Mouse (Mus musculus) neural tube, embryonic 10.5 days (tissue): ENCODE data around the gene Abcc2.

ENCODE experiments used
- DNase-seq: peaks from one replicate; pipeline ENCODE4 v3.0.0-alpha.2; 2017; ENCODE audit warnings: low spot score; ENCODE audit errors: extremely low spot score

The Abcc2 gene

DNA sequence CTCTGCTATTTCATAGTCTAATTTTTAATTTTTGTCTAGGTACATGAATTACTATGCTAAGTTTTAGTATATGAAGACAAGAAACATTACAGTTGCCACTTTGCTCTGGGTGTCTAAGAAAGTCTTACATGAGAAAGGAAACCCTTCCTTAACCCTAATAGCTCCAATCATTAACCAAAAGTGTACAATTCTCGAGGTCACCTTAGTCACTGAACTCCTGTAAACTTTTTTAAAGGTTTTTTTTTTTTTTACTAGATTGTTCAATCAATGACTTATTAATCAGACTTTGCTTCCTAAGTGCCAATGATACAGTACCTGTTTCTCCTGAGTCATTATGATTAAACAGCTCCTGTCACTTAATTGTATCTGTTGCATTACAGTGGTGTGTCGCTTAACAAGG is 4.7 kb upstream of the Abcc2 start:
- DNase-seq, result no peak

DNA sequence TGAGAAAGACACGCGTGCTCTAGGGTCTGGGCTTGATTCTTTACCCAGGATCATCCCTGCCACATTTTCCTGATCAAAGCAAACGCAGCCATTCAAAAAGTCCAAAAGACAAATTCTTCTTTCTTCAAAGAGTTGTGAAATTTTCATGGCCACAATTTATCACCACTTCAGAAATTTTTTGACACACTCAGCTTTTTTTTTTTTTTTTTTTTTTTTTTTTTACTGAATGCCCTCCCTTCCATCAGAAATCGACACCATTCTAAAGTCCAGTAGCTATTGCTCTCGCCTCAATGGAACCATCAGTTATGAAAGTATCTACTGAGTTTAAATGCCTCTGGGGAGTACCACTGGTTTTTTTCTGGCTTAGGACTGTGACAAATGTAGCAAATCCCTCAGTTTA is 1.6 kb upstream of the Abcc2 start:
- no peak for DNase-seq

DNA sequence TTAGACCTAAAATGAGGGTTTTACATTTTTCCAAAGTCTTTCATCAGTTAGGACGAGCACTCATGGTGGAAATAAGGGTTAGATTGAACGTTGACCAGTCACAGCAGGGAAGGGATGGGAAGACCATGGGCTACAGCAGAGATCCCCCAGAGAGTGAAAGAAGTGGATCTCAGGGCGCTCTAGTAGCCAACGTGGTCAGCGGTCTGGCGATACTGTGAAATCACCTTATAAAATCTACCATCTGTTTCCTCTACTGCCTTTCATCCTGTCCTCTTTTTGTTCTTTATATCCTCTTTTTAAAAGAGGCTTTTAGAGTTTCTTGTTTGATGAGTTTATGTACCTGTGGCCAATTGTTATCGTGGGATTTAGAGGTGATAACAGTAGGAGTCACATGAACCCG is 2.8 kb downstream of the Abcc2 start:
- DNase-seq, result no peak

DNA sequence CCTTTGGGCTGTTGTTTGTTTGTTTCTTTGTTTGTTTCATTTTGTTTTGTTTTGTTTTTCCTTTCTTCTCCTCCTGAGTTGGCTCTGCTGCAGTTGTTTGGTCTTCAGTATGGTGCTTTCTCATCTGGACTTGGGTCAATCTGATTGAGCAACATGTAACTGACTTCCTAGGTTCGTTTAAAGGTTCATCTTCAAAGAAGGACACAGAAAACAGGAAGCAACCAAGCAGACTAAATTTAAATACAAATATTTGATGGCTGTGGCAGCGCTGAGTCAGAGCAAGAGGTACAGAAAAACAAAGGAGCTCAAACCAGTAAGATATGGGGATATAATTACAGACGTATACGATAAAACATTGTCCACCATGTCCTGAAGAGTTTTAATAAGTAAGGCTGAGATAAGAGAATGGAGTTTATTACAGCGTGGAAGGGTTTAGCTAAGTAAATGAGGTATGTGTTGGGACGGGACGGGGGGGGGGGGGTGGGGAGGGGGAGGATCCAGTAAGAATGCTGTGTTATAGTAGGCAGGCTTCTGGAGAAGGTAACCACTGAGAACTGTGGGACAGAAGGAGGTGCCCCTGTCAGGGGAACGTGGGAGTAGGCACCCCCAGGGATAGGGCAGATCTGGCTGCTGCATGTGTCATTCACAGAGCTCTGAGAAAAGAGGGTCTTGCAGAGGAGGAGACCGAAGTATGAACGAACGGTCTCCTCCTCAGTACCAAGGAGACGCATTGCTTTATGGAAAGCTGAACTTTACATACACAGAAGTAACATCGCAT is 4.4 kb downstream of the Abcc2 start:
- no peak for DNase-seq

DNA sequence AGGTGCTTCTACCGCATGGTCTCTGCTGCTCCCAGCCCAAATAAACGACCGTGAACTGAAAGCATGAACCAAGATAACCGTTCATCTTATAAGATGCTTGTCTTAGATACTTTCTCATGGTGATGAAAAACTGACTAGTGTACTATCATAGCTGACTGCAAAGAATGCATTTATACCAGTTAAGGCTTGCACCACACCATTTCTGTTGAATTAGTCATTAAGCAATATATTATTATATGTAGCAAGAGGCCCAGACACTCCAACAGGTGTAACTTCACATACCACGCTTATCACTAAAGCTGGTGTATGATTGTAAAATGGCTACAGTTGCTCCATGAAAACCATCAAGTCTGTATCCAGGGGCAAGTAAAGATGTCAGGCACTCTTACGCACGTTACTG is 7.8 kb downstream of the Abcc2 start:
- no peak for DNase-seq

DNA sequence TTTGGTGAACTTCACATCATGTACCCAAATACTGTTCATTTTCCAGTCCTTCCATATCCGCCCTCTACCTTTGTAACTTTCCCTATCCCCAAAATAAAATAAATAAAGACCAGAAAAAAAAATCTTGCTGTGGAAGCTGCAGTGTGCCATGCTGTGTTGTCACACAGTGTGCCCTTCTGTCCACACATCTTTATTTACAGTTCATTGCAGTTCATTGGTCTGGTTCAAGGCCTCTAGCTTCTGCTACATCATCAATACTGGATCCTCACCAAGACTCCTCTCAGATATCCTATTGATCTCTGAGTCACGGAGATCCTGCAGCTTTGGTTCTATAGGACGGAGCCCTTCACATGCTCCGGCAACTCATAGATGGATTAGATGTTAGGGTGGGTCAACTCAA is 10.5 kb downstream of the Abcc2 start:
- no peak for DNase-seq

DNA sequence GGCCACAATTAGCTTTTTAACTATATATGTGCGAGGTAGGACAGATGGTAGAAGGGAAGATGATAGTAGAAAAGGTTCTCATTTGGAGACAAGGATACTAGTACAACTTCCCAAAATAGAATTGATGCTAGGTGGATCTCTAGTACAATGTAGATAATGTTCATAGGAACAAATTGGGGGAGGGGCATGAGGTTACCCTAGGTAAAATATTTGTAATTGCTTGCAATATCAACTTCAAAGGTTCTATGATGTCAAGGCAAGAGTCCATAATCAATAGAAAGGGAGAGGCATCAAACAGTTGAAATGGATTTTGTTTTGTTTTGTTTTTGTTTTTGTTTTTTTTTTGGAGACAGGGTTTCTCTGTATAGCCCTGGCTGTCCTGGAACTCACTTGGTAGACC is 12.0 kb downstream of the Abcc2 start:
- DNase-seq, result no peak

DNA sequence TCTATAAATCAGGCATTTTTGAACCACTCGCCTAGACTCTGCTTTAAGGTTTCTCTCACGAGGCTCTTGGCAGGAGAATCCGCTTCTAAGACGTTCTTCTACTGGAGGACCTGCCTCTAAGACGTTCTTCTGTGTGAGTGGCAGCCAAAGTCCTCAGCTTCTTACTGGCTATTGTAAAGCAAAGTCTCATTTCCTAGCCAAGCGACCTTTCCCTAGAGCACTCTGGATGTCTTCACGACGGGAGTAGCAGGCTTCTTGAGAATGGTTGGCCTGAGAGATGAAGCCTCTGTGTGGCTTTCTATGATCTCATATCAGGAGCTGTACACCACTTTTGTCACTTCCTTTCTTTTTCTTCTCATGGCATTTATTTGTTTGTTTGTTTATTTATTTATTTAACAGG is 13.5 kb downstream of the Abcc2 start:
- no peak for DNase-seq

DNA sequence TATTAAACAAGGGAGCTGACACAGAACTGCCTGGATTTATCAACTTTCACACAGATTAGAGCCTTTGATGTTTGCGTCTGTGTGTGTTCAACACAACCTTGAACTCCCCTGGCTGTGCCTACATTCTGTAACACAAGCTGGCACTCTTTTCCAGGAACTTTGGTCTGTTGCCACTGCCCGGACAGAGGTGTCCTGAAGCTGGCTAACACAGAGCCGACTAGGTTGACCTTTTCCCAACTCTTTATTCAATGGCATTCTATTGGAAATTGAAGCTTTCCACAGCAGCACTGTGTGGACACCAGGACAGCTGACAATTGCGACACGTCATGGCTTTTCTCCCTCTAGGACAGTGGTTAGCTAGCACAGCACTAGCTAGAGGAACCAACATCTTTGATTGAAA is 15.2 kb downstream of the Abcc2 start:
- DNase-seq, result no peak

DNA sequence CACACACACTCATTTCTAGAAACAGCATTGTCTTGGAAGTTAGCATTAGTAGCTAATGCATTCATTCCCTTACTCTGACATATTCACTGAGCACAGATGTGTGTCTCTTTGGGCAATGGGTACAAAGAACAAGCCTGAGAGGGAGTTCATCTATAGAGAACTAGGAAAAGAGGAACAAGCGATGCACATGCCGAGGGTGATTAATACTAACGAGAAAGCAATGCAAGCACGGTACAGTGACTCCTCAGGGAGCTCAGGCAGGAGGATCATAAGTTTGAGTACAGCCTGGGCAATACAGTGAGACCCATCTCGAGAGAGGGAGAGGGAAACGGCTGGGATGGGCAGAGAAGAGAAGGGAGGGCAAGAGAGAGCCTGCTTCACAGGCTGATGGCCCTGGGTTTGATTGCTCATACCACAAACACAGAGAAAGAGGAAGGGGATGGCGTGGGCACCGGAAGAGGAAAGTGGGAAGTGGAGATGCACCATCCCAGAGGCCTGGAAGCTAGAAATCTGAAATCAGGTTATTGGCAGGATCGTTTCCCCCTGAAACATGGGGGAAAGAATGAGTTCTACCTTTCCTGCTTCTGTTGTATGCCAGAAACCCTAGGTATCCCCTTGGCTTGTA is 19.5 kb downstream of the Abcc2 start:
- DNase-seq, result no peak

DNA sequence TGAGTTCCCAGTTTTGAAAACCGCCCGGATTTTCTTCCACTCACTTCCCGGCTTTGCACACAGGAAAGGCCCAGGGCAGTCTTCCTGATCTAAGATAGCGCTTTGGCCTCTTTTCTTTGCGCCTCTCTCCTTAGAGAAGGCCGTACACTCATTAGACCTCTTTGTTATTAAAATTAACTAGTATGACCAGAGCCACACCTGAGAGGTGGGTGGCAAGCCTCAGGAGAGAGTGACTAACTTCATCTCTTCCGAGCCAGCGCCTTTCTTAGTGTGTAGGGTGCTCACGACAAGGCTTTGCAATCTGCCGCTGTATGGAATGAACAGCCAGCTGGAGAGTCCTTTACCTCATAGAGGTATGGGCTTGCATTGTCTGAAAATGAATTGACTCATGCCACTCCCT is 21.9 kb downstream of the Abcc2 start:
- DNase-seq, result no peak

DNA sequence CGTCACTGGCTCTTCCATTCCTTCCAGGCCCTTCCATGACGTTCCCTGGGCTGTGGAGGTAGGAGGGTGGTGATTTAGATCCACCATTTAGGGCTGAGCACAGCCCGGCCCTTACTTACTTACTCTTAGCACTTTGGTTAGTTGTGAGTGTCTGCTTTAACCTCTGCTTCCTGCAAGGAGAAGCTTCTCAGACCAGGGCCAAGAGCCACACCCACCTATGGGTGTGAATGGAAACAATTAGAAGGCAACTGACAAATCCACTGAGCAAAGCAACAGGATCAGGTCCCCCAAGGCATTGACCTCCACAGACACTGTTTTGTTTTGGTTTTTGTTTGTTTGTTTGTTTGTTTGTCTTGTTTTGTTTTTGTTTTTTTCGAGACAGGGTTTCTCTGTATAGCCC is 27.3 kb downstream of the Abcc2 start:
- no peak for DNase-seq

DNA sequence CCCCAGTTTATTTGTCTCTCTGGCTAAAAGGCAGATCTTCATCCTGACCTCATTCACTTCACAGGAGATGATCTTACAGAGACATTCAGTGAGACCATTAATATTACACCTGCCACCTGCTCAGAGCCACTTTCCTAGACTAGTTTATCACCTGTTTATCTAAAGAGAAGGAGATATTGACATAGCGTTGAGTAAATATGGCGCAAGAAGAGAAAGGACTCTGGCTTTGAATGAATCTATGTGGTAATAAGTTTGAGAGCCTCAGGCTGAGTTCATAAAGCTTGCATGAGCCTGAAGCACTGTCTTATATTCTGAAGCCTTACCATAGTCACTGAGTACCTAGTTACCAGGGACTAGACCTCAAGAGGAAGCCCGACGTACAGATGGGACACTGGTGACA is 29.4 kb downstream of the Abcc2 start:
- no peak for DNase-seq

DNA sequence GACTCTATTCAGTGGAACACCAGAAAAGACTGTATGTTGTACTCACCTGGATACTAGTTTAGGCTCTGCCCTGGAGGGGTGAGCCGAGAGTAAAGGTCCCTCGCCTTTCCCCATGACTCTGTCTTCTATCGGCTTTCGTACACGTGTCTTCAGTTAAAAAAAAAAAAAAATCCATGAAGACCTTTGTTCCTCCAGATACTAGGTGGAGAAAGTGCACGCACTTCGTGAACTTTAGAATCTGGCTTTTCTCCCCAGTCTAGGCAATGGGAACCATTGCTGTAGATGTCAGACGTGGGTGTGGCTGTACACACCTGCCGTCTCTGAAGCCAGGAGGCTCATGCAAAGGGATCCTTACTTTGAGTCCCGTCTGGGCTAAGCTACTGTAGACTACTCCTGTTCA is 31.3 kb downstream of the Abcc2 start:
- DNase-seq, result no peak

DNA sequence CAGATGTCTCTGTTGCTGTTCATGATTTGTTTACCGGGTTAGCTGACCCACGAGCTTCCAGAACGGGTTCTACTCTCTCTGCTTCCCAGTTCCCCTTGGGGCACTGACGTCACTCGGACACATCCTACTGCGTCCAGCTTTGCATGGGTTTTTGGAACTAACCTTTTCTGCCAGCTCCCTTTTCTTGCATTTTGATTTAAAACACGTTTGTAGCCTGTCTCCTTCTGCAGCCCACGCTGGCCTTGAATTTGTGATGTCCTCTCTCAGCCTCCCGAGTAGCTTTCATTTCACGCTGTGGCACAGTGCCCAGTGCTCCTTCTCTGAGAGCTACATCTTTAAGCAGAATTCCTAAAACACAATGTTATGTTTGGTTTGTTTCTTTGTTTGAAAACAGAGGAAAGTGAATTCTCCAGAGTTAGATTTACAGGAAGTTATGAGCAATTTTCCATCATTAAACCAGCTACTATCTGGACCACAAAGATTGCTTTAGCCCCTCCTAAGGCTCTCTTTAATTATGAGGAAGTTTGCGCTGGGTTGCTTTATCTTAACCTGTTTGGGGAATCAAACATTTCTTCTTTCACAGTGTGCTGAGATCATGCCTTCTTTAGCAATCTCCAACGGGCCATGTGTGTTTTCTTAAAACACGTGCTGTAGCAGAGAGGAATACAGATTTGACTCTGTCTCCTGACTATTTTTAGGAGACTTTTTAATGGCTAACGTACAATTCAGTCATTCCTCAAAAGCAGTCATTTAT is 33.8 kb downstream of the Abcc2 start:
- no peak for DNase-seq

DNA sequence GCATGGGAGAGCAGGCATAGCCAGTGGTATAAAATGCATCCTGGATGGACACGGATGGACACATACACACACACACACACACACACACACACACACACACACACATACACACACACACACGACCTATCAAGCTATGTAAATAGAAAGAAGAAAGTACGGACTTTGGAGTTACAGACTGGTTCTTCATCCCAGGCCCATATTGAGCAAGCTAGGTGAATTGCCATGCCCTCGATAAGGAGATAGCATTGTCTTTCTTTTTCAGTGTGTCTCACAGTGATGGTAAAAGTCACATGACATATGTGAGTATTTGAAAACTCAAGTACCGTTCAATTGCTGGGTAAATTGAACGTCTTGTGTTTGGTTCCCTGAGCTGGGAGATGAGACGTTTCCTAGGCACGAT is 44.9 kb downstream of the Abcc2 start:
- no peak for DNase-seq

DNA sequence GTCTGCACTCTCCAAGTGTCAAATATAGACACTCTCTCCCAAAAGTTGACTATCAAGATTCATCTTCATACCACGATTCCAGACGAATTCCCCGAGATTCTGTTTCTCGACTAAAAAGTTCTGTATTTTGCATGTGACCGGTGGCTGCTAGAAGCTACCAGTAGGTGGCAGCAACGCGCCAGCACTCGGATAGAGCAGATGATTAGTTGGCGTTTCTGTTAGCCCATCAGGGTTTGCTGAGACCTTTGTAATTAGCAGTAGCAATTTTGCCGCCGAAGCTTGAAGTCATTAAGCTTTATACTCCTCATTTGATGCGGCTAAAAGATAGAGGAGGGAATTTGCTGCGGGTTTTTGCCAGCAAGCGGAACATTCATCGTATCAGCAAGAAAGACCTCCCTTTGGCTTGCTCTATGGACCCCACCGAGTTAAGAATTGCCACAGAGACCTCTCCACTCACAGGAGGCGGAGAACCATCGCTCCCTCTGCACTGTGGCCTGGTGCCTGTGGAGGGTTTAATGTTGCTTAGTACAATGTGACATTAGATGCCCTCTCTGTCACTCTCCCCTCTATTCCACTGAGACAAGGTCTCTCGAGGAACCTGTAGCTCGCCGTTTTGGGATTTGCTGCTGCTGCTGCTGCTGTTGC is 50.6 kb downstream of the Abcc2 start:
- peak; percentile 78 for DNase-seq

DNA sequence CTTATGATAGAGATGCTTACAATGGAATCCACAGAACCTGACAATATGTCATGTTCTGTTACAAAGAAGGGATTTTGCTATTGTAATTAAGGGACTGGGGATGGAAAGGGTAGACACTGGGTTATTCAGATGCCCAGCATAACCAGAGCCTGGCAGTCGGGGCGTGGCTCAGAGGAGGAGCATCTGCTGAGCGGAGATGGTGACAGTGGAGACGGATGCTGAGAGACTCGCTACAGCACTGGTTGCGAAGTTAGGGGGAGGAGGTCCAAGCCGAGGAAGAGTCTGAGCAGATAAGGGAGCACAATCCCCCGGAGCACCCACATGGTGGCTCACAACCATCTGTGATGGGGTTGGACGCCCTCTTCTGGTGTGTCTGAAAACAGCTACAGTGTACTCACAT is 61.2 kb downstream of the Abcc2 start:
- DNase-seq, result no peak

DNA sequence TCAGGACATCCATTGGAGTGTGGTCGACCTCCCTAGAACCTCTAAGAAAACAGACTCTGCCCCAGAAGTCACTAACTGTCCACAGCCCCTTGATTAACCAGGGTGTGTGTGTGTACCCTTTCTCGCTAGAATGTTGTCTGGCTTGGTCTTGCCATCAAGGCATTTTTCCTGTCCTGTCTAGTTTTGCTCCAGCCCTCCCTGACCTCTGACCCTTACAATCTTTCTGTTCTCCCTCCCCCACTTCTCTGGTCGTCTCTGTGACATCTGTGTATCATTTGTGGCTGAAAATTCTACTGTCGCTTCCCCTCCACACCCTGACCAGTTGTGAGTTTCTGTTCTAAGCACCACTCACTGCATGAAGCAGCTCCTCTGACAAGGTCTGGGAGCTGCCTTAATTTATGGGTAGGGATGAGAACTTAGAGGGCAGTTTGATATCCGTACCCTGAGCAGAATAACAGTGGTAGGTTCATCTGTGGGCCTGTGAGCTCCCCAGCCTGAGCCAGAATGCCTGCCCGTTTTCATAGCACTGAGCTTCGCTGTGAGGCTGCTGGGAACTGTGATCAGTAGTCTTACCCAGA is 63.4 kb downstream of the Abcc2 start:
- peak; percentile 25 for DNase-seq

DNA sequence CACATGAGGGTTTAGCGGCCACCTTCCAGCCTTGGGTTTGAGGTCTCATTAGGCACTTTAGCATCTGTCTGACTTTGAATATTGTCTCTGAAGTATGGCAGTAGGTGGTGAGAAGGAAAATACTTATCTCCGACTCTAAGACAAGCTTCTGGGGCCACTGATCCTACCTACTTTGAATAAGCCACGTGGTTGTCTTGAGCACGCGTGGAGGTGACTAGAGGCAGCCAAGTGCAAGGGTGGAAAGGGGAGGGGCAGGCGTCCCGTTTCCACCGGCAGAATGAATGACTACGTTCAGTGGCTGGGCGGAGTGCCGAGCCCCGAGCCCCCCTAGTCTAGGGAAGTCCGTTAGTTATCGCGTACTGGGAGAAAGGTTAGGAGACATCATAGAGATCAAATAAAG is 65.1 kb downstream of the Abcc2 start:
- DNase-seq, result no peak

DNA sequence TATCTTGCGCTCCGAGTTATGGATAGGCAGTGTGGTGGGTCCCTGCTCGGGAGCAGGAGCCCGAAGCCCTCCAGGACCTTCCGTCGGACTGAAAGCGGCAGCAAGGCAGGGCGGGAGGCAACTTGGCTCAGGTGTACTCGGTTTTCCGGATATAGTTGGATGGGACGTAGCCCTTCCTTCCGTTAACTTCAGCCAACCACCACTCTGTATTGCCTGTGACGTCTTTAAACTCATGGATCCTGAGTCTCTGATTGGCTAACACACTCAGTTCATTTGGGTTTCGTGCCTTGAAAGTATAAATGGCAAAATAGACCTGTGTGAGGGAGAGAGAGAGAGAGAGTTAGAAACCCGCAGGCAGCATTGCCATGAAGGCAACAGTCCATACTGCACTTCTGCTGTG is 66.0 kb downstream of the Abcc2 start:
- no peak for DNase-seq

DNA sequence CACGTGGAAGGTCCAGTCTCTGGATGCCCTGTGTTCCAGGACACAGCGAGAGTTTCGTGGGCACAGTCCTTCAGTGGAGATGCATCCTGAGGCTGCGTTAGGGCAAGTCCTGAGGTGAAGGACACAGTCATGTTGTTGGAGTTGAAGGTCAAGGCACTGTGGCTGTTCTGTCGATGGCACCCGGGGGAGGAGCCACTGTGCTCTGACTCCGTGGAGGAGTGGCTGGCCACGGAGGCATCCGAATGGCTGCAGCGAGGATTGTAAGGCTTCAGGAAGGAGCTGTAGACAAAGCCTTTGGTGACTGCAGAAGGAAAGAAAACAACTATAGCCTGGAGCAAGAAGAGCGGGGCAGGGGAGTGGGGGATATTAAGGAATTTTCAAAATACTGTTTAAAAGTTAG is 68.0 kb downstream of the Abcc2 start:
- no peak for DNase-seq
